Mouse (Mus musculus) cerebellum, adult 2 months (tissue): ENCODE data around the gene Tshz3.

Source experiments
- CTCF ChIP-seq: fragments of 200-500 bp; IDR thresholded peaks from 2 replicates; pipeline ENCODE4 v1.5.1; 2011; ENCODE audit warnings: low read depth, mild to moderate bottlenecking, control low read depth, low read length, moderate library complexity, borderline replicate concordance; ENCODE audit not compliant: insufficient read depth
- POLR2A ChIP-seq: fragments of 200-500 bp; IDR thresholded peaks from 2 replicates; pipeline ENCODE4 v1.6.1; 2011; ENCODE audit warnings: low read length, control low read depth, borderline replicate concordance; ENCODE audit not compliant: insufficient read depth

DNA sequence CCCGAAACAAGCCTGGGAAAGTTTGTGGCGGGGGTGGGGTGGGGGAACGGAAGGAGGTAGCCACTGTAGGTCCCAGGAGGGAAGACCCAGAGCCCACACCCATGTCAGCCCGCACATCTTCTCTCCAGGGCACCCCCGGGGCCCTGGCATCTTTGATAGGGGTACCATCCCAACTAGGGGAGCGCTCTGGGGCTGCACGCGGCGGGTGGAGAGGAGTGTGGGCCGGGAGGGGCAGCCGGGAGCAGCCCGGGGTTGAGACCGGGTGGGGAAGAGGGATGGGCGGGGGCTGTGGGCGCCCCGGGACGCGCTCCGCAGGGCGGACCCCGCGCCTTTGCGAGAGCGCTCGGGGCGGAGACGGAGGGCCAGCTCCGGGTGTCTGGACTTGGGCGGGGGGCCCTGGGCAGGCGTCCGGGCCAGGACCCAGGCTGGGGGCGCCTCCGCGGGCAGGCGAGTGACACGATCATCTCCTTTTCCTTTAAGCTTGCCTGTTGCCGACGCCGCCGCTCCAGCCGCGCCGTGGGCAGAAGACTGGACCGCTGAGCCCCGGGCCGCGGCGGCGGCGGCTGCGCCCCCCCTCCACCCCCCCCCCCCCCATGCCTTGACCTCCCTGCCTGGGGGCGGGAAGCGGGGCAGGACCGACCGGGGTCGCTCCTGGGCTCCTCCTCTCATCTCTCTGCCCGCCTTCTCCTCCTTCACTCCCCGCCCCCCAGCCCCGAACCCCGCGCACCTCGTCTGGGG lies 631 bp upstream of the Tshz3 start:
- no peak for TF ChIP-seq CTCF
- no peak for TF ChIP-seq POLR2A
